Mouse (Mus musculus) R1 (cell line): ENCODE data around the gene Atg101.
A peak's percentile ranks its signal among the peaks of the same experiment; 100 is the strongest.
"Not testable (repeated sequence)": the region's sequence is repeated elsewhere in the genome, so short reads cannot be mapped to it uniquely, and the experiment has no call there.

ENCODE experiments used
- DNase-seq: peaks from one replicate; pipeline ENCODE4 v3.0.0-alpha.2; 2018; ENCODE audit warnings: low read depth, low spot score

Atg101 gene

DNA sequence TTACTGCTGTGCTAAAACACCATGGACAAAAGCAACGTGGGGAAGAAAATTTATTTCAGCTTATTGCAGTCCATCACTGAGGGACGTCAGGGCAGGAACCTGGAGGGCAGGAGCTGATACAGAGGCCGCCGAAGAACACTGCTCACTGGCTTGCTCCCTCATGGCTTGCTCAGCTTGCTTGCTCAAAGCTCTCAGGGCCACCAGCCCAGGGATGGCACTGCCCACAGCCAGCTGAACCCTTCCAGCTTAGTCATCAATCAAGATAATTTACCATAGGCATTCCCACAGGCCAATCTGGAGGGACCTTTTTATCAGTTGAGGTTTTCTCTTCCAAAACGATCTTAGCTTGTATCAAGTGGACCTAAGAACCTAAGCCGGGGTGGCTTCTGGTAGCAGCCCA lies 27.9 kb downstream of the Atg101 start:
- no peak for DNase-seq

- DNase-seq = no peak
These were observed 31.3 kb downstream of the Atg101 start for GRCm38 (mm10) chr15:101315378-101315777.

DNA sequence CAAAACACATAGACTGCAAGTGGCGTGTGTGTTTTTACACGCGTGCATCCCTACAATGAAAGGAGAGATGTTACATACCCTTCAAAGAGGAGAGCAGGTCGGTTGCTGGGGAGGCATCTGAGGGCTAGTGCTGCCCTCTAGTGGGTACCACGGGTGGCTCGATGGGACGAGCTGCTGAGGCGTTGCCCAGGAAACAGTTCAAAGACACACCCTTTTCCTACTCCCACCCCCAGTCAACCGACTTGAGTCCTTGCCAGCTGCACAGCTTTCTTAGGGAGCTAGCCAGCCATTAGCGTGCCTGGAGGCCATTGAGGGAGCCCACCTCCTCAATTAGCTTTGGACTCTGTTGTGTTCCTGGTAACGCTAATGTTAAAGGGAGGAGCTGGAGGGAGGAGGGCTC lies 31.8 kb downstream of the Atg101 start:
- peak; percentile 96 for DNase-seq

- DNase-seq = no peak
These were observed 32.3 kb downstream of the Atg101 start for GRCm38 (mm10) chr15:101316279-101316912.

GRCm38 (mm10) chr15:101316913-101317813 lies 33.1 kb downstream of the Atg101 start:
- no peak for DNase-seq

DNA sequence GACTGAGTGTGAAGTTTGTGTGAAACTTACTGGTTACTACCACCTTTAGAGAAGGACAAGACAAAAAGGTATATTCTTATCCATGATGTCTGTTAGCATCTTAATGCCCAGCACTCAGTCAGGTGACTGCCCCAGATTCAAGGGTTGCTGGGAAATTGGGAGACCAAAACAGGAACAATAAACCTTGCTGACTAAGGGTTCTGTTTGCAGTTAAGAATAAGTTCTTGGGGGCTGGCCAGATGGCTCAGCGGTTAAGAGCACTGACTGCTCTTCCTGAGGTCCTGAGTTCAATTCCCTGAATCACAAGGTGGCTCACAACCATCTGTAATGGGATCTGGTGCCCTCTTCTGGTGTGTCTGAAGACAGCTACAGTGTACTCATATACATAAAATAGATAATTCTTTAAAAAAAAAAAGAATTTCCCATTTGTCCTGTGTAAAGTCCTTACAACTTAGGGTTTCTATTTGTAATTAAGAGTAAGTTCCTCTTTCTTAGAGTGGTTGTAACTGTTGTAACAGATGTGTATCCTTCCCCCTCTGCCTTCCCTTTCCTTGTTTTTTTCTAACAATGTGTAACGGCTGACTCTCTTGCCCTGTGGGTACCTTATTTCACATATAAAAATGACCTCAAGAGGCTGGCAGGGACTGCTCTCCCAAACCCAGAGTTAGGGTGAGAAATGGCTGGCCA lies 33.9 kb downstream of the Atg101 start:
- no peak for DNase-seq

GRCm38 (mm10) chr15:101318889-101319765 lies 35.1 kb downstream of the Atg101 start:
- DNase-seq = no peak

DNA sequence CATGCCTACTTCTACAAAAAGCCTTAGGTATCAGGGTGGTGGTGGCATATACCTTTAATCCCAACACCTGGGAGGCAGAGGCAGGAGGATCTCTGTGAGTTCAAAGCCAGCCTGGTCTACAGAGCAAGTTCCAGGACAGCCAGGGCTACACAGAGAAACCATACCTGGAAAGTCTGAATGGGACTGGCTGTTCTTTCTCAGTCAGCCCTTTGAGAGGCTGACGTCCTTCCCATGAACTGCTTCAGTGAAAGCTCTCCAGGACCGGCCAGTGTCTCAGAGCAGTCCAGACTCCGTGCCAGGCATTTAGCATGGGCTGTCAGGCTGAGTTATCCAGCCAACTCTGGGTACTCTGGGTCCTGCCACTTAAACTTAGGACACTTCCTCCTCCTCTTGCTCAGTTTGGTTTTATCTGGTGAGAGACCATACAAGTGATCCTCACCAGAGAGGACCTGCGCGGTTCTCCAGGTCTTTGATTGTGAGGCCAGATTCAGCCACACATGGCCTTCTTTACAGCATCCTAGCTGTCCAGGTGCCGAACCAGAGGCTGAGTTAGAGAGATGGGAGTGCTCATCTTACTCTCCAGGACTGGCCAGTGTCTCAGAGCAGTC lies 36.0 kb downstream of the Atg101 start:
- DNase-seq = no peak

DNA sequence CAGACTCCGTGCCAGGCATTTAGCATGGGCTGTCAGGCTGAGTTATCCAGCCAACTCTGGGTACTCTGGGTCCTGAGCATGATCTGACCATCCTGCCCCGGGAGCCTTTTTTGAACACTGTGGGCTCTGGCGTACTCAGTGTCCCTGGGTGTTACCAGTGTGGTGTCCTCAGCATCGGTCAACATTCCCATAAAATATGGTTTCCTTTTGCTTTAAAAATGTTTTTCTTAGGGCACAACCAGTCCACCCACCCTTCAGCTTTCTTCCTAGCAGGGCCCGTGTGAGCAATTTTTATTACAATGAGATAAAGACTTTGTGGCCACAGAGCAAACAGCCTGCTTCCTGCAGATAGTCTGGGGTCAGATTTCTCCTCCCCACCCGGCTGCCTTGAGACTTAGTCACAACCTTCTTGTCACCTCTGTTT lies 36.6 kb downstream of the Atg101 start:
- DNase-seq = no peak

GRCm38 (mm10) chr15:101321126-101321525 lies 37.1 kb downstream of the Atg101 start:
- DNase-seq = no peak

DNA sequence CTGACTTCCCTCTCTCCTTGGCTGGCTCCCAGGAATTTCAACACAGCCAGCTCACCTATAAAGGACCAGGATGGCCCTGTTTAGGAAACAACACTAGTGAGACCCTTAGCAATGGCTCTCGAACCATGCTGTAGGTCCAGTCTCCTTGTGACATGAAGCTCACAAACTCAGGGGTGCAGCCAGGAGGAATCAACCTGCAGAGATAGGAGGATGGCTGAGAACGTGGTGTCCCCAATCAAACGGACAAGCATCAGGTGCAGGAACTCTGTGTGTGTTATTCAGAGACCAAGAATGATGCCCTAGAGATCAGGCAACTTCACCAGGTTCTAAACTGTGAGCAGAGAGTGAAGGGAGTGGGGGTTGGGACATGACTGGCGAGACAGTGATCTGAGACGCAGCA lies 38.0 kb downstream of the Atg101 start:
- DNase-seq = no peak

DNA sequence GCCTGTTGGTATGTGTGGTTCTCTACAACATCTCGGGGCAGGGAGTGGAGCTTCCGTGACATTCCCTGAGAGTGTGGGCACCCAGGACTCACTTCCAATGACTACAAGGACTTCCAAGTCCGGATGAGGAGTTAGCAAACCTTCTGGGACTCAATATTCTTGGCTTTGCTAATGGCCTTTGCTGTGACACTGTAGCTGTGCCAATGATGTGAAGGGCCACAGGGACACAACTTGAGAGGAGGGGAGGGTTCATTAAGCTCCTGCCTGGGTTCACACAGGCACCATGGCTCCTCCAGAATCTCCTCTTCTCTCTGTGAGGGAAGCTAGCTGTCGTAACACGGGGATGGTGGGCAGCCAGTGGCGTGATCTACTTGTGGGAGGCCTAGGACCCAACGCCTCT lies 38.6 kb downstream of the Atg101 start:
- no peak for DNase-seq

GRCm38 (mm10) chr15:101323511-101323910 lies 39.4 kb downstream of the Atg101 start:
- DNase-seq = peak; percentile 51

- DNase-seq = not testable (repeated sequence)
These were observed 40.3 kb downstream of the Atg101 start for GRCm38 (mm10) chr15:101324409-101324808.

GRCm38 (mm10) chr15:101325991-101326534 lies 42.0 kb downstream of the Atg101 start:
- DNase-seq = peak; percentile 97

DNA sequence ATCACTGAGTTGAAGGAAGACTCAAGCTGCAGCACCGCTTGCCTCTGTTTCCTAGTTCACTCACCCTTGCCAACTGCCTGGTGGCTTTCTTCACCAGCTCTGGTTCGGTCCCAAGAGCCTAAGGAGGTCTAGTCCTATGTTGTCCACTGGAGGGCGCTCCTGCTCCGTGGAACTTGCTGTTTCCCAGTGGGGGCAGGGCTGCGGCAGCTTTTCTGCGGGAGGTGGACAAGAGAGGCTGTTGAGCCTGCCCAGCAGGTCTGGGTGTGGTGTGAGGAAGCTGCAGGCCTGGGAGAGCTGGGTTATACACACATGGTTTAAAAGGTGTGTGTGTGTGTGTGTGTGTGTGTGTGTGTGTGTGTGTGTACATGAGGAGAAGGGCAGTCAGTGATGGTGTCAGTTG lies 43.2 kb downstream of the Atg101 start:
- DNase-seq = peak; percentile 88

DNA sequence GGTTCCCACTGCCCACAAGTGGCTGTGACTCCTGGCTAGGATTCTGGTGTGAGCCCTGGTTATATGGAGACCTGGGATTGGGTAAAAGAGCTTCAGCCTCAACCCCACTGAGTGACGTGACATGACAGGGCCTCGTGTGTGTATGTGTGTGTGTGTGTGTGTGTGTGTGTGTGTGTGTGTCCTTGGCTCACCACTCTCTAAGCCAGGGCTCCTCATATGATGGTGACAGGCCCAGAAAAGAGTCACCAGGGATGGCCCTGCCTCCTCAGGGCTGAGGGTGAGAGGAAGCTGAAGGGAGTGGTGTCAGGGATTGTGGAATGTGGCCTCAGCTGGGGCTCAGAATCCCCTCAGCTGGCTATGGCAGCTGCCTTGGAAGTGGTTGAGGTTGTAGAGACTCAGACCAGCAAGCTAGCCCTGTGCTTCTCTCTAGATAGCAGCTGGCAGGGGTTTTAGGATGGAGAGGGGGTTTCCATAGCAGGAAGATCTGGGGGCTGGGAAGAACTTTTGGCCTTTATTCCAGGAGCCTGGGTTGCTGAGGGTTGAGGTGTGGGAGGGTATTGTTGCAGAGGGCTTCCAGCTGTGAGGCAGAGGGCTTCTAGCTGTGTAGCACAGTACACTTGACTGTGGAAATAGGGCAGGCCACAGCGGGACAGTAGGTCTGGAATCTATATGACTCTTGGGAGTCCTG lies 44.9 kb downstream of the Atg101 start:
- DNase-seq = peak; percentile 70

GRCm38 (mm10) chr15:101329564-101329892 lies 45.5 kb downstream of the Atg101 start:
- no peak for DNase-seq

DNA sequence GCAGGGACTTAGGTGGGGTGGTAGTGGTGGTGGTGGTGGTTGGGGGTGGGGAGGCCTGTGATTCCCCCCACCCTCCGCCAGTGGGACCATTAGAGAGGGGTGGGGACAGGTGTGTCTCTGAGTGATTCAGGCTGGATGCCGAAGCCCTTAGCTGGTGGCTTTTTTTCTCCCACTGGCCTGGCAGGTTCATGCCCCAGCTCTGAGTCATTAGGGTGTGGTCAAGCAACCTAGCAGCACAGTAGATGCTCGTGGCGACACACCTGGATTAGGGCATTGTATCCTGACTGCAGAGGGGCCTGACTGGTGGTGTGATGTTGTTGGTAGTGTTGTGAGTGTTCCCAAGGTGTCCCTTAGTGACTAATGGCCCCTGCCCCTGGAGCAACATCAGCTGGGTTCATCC lies 47.0 kb downstream of the Atg101 start:
- DNase-seq = no peak

GRCm38 (mm10) chr15:101332370-101332769 lies 48.3 kb downstream of the Atg101 start:
- DNase-seq = no peak
